Mouse (Mus musculus): ENCODE measurements around the gene Rbm20.
"Not testable (repeated sequence)": the region's sequence is repeated elsewhere in the genome, so short reads cannot be mapped to it uniquely, and the experiment has no call there.

Rbm20 gene

DNA sequence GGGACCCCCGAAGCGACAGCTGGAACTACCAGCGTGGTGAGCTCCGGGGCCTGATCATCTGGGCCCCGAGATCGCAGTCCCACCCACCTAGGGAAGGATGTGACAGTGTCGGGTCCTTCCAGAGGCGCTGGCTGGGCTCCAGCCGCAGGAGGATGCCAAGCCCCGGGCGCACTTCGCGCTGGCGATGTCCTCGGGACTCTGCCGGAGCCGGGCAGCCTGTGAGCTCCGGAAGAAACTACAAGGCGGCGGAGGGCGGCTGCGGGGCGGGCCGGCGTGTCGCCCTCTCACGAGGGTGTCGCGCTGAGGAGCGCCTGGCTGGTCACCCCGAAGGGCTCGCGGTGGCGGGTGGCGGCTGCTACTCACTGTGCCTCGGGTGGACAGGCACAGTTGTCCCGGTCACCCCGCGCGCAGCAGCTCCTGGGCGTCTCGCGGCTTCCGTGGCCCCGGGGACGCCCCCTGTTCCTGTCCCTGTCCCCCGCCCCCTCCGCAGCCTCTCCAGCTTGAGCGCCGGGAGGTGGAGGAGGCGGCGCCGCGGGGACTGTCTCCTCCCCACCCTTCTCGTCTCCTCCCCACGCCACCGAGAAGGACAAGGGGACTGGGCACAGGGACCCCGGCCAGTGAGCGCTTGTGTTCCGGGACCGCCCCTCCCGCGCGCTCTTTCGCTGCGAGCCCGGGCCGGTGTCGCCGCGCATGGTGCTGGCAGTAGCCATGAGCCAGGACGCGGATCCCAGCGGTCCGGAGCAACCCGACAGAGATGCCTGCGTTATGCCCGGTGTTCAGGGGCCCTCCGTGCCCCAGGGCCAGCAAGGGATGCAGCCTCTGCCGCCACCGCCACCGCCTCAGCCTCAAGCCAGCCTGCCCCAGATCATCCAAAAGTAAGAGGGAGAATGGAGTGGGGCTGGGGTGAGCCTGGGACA is at the start of gene Rbm20:
Gene Rbm20 (plus strand): TSS at position 589 of the 917 bp plus-strand sequence.
- no peak for DNase-seq (ENCODE audit: low read depth, low spot score)

DNA sequence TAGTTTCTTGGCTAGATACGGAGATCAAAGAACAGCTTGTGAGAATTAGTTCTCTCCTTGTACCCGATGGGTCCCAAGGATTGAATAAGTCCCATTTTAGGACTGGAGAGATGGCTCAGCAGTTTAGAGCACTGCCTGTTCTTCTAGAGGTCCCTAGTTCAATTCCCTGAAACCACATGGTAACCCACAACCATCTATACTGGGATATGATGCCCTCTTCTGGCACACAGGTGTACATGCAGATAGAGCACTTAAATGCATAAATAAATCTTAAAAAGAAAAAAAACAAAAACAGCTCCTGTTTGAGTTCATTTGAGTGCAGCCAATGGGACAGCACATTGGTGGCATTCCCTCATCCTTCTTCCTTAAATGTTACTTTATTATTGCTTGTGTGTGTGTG is 39.1 kb upstream of the Rbm20 start:
- DNase-seq (ENCODE audit: low read depth, low spot score) = no peak

DNA sequence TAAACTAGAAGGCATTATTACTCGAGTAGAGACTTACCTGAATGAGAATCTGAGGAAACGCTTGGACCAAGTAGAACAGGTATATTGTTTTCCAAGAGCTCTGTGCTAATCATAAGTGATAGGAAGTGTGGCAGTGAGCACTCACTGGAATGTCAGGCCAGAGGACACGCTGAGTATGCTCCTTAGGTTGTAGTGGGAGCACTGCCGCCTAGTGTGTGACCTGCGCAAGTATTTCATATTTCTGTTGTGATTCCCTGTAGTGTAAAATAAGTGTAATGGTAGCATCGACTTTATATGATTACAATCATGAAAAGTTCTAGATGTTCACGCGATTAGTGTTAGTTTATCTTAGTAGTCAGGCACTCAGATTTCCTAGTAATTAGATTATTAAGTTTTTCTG is 38.4 kb upstream of the Rbm20 start:
- DNase-seq (ENCODE audit: low read depth, low spot score) = no peak

DNA sequence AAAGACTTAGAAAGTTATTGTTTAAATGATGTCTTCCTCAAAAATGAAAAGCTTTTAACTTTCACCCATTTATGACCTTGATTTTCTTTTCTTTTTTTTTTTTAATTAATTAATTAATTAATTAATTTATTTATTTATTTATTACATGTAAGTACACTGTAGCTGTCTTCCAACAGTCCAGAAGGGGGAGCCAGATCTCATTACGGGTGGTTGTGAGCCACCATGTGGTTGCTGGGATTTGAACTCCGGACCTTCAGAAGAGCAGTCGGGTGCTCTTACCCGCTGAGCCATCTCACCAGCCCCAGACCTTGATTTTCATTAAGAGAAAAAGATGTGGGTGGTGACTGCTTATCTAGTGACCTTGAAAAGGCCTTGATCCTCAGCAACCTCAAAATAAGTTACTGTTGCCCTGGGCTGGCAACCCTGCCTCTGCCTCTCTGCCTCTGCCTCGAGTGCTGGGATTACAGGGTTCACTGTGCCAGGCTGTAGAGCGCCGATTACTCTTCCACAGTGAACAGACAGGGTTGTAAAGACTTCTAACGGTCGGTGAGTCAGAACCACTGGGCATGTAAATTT is 33.0 kb upstream of the Rbm20 start:
- no peak for DNase-seq (ENCODE audit: low read depth, low spot score)

DNA sequence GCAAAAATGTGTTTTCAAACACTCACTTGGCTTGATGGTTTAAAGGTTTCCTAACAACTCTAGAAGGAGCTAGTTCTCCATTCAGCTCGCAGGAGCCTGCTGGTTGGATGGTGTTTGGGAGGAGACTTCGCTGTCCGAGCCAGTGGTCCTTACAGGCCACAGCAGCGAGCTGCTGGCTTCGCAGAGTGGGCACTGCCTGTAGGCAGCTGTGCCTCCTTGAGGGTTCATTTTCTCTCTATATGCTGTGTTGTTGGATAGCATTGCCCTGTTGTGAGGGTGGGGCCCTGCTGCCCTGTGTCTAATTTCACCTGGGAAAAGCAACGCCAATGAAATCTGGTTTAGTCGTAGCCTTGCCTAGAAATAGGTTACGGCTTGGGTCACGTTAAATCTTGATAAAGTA is 29.8 kb upstream of the Rbm20 start:
- DNase-seq (ENCODE audit: low read depth, low spot score) = no peak

DNA sequence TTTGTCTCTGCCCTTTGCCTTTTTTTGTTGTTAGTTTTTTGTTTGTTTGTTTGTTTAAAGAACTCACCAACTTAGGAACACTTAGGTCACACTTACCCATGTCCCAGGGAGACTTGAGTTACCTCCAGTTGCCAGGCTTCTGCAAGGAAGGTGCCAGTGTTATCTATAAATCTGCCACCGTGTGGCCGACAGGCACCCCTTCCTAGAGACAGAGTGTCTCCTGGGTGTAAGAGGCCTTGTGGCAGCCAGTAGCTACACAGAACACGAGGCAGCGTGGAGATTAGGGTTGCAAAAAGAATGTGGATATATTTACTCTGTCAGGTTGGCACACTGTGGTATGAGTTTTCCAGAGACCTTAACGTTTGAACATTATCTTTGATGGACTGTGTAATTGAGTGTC is 29.1 kb upstream of the Rbm20 start:
- no peak for DNase-seq (ENCODE audit: low read depth, low spot score)

DNA sequence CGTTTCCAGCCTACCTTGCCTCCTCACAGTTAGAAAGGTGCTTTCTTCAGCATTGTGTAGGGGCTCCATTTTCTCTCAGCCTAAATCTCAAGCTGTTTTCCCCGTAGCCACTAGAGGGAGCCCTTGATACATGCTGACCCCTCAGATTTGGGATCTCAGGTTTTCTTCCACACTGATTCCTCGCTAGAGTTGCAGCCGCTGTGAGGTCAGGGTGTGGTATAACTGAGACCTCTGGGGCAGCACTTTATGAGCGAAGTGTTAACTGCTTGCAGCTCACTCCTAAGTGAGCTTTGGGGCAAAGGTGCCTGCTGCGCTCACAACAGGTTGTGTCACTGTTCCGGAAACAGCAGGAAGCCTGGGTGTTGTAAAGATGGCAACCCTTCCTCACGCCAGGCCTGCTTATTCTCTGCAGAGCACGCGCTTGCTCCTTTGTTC is 28.3 kb upstream of the Rbm20 start:
- DNase-seq (ENCODE audit: low read depth, low spot score) = peak; percentile 86

DNA sequence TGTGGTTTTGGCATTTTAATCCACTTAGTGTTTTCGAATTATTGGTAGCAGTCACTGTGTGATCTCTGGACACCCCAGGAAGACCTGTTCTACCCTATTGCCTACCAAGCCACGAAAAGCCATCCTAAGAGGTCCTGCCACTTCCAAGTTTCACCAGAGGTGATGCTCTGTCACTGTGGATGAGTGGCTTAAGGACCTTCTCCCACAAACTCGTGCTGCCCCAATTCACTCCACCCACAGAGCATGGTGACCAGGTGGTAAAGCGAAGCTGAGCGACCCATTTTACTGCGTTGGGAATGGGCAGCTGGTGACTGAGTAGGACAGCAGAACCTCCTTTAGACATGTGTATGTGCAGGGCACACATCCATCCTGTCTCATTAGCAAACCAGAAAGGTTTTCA is 27.7 kb upstream of the Rbm20 start:
- no peak for DNase-seq (ENCODE audit: low read depth, low spot score)

DNA sequence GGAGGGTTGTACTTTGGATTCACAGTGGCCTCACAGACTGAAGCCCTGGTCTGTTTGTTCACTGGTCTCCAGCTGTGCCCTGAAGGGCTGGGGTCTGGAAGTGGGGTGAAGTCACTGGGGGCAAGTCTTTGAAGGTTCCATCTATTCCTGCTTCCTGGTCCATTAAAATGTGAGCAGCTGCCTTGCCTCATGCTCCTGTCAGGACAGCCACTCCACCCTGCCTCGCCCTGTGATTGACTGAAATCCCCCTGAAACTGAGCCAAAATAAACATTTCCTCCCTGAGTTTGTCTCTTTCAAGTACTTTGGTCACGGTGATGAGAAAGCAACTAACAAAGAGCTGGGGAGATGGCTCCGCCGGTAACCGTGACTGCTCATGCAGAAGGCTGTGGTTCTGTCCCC is 27.3 kb upstream of the Rbm20 start:
- peak; percentile 55 for DNase-seq (ENCODE audit: low read depth, low spot score)

DNA sequence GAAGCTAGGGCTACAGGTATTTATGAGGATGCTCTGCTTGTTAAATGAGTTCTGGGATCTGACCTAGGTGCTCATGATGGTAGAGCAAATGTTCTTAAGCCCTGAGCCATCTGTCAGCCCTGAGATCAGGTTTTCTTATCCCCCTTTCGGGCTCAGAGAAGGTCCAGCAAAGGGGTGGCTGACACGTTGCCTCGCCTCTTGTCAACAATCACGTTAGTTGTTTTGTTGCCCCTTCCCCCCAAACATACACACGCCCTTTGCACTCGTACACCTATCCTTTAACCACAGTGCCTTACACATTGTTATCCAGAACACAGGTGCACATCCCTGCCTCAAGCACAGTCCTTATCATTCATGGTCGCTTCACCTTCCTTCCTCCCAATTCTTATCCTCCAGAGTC is 26.2 kb upstream of the Rbm20 start:
- no peak for DNase-seq (ENCODE audit: low read depth, low spot score)

DNA sequence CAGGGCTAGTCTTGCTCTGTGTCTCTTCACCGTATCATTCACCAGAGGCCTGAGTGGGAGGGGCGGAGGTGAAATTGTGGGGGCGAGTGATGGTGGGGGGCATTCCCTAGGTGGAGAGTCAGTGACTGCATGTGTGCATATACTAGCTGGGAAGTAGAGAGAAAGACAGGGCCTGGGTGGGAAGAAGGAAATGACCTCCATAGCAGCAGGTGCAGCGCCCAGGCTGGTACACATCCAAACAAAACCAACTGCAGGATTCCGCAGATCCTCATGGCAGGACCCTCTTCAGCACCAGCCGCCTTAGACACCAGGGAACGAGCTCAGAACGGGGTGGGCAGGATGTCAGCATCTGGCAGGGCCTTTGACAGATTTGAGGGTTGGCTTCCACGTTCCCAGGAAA is 24.8 kb upstream of the Rbm20 start:
- DNase-seq (ENCODE audit: low read depth, low spot score) = no peak

DNA sequence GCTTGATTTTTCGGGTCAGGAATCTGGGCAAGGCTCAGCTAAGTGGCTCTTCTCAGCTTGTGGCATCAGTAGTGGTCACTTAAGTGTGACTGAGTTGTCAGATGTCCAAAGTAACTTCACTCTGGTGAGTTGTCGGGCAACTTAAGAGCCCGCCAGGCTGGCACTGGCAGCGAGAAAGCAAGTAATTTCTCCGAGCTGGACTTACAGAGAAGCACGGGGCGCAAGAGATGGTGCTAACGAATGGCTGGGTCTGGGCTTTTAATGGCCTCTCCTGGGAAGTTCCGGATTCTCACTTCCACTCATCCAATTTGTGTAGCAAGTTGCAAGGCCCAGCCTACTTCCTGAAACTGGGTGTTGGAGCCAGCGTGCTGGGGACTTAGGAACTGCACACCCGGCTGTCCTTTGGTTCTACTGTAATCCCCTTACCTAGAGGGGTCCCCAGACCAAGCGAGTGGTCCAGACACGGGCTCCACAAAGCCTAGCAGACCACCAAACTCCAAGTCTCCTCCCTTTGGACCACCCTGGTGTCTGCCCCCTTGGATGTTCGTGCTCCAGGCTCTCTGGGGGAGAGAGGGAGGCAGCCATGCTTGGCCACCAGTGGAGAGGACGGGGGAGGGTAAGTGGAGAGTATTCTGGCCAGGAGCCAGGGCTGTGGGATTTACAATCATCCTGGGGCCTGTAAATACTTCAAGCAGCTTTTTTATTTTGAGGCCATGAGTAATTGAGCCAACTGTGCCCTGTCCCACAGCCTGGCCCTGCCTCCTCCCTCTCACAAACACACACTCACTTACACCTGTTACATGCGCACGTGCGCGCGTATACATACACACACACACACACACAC is 23.3 kb upstream of the Rbm20 start:
- peak; percentile 82 for DNase-seq (ENCODE audit: low read depth, low spot score)

DNA sequence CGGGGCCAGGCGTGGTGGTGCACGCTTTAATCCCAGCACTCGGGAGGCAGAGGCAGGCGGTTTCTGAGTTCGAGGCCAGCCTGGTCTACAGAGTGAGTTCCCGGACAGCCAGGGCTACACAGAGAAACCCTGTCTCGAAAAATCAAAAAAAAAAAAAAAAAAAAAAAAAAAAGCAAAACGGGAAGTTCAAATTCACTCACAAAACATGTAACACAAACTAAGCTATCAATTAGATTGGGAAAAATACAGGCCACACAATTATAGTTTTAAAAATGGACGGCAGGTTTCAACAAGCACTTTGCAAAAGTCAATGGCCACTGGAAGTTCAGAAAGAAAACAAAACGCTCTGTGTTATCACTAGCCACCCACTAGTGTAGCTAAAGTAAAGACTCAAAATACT is 20.7 kb upstream of the Rbm20 start:
- DNase-seq (ENCODE audit: low read depth, low spot score) = not testable (repeated sequence)

DNA sequence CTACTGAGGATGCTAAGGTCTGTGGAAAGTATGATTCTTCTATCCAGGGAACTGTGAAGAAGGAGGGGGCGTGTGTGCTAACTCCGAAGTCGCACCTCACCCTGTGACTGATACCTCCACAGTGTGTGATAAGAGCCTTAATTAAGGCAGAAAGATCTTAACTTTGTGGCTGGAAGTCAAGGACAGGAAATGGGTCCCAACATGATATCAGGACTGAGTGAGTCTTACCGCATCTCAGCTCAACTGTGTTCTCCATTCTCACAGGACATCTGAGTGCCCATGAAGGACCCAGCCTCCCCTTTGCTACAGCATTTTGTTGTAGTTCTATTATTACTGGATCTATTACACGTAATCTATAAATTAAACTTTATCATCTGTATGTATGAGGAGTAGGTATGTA is 19.7 kb upstream of the Rbm20 start:
- no peak for DNase-seq (ENCODE audit: low read depth, low spot score)

DNA sequence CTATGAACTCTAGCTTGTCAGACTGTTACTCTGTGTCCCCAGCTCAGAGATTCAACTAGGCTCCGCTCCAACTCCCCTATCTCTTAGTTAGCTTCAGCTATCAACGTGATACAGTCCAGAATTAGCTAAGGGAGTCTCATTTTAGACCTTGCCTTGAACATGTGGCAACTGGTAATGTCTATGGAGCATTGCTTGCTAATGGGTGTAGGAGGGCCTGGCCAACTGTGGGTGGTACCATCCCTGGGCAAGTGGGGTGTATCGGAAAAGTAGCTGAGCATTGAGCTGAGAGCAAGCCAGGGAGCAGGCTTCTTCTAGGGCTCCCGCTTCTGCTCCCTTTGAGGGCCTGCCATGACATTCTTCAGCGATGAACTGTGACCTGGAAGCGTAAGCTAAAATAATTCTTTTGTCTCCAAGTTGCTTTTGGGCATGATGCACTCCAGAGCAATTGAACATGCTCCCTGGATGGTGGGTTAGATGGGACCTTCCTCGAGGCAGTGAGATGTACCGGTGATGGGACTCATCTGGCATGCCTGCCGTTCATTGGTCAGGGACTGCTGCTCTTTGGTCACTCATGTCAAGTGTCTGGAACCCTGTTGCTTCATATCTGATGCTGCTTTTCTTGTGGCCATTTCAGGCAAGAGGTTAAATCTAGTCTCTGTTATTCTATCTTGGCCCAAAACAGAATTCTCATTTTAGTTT is 16.2 kb upstream of the Rbm20 start:
- DNase-seq (ENCODE audit: low read depth, low spot score) = no peak

DNA sequence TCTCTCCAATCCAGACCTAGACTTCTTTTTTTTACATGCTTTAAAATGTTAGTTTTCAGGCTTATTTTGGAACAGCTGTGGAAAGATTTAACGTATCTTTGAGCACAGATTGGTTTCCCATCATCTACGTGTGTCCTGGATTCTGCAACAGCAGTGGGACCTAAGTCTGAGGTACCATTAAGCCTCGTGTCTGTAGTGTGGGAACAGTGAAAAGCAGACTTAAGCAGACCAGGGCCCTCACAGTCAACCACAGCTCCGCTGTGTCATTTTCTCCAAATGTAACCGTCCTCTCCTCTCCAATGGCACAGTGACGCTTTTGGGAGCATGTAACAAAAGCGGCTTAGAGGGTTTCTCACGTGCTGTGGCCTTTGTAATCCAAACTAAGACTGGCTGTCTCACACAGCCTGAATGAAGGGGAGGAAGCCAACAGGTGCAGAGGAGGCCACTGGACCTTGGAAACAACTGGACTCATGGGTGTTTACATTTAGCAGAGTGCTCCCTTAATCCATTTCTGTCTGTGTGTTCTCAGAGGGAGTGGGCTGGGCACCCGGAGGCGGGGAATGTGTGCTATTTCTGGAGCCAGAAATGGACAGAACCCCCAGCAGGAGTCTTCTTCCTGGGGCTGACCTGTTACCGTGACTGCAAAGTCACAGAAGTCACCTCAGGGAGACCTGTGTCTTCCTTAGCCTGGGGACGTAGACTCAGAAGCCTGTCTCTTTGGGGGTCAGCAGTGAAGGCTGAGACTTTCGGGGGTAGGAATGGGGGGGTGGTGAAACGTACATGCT is 15.0 kb upstream of the Rbm20 start:
- no peak for DNase-seq (ENCODE audit: low read depth, low spot score)

DNA sequence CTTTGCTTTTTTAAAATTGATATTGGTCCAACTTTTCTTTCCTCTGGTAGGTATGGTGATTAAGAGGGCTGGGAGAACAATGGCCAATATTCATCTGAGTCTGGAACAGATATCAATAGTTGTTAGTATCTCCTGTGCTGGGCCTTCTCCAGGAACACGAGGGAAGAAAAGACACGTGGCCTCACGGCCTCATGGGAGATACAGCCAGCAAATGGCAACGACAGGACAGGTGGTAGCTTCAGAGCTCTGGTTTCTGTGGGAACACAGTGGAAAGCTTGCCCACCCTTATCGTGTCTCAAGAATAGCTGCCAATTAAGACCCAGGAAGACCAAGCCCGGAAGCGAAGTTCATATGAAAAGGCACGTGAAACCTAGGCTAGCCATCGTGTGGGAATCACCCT is 12.3 kb upstream of the Rbm20 start:
- no peak for DNase-seq (ENCODE audit: low read depth, low spot score)

DNA sequence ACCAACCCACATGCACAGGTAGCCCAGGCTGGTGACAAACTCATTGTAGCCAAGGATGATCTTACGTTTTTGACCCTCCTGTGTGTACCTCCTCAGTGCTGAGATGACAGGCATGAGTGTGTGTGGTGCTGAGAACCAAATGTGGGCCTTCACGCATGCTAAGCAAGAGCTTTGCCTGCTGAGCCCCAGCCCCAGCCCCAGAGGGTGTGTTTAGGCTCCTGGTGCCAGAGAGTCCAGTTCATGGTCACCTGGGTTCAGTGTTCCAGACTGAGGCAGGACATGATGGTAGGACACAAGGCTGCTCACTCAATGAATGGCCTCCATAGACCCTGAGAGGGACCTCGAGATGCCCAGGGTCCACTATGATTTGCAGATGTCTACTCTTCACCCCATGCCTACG is 11.7 kb upstream of the Rbm20 start:
- no peak for DNase-seq (ENCODE audit: low read depth, low spot score)

DNA sequence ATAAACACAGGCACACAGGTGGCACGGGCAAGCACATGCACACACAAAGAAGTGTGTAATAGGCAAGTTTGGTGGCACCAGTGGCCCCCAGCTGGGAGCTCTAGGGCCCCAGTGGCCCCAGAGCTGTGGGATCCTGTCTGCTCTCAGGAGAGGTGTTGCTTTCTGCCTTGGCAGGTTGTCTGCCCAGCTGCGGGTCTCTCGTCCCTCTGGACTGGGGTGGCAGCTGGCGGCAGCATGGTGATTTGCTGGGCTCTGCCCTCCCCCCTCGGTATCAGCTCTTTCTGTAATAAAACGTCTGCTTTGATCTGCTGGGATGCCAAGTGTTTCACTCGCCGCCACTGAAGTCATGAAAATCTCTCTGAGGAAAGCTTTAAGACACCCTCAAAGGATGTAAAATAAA is 10.4 kb upstream of the Rbm20 start:
- DNase-seq (ENCODE audit: low read depth, low spot score) = no peak

DNA sequence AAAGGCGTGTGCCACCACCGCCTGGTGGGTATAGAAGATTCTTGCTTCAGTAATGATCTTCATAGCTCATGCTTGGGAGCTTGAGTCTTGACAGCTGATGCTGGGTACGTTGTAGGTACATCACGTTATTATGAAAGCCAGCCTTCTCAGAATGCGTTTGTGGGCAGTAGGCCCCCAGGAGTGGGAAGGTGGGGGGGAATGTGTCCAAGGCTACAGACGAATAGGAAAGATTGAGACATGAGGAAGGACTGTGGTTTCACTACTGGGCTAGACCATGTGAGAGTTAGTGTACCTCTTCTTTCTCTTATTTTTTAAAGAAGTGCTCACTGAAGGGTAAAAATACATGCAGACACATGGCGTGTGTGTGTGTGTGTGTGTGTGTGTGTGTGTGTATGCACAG is 8.3 kb upstream of the Rbm20 start:
- no peak for DNase-seq (ENCODE audit: low read depth, low spot score)

DNA sequence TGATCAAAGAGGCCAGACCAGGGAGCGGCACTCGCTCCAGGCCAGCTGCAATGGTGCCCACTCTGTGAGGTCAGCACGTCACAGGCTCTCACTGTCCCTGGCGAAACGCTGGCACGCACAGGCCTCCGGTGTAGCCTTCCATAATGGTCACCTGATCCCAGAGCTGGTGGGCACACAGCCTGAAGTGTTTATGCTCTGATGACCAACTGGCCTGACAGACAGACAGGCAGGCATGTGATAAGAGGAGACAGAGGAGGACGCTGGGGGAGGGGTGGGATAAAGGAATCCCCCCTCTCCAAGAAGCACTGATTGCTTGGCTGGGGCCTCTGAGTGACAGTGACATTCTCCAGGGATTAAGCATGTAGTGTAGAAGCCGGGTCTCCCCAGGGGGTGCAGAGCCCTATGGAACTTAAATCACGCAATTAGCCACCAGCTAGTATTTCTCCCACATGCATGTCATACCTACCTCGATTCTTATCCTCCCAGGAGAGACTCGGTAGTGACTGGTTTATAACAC is 6.4 kb upstream of the Rbm20 start:
- no peak for DNase-seq (ENCODE audit: low read depth, low spot score)
